Mouse (Mus musculus): ENCODE data around the gene Mex3b.

DNA sequence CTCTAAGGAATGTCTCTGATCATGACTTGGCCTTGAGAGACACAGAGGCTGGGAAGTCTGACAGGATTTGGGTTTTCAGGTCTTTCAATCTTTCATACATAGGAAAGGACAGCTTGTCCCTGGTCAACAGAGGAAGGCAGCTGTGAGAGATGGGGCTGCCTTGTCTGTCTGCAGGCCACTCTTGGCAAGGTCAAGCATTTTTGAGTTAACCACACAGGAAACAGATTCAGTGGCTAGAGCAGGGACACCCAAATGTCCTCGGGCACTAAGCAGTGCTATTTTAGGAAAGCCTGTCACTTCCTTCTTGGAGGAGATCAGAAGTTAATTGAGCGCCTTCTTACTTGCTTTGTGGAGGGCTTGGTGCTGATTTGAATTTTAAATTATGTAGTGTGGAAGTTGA lies 38.9 kb upstream of the Mex3b start:
- no peak for TF ChIP-seq CTCF (IDR thresholded peaks at IDR 0.05; ENCODE audit: control insufficient read depth, insufficient read depth, insufficient replicate concordance, low read depth, low read length)
- TF ChIP-seq POLR2A (IDR thresholded peaks at IDR 0.05; ENCODE audit: control insufficient read depth, low read depth, low read length): no peak

All from testis, adult 2 months (tissue).